Mouse (Mus musculus) embryonic facial prominence, embryonic 10.5 days (tissue): ENCODE results near the gene Rps21. TPM values are rescaled to one million over a fixed set of nuclear protein-coding genes. Genes with fewer than 3 reads are reported as not detected.

Source experiments
- DNase-seq: peaks from one replicate; pipeline ENCODE4 v3.0.0-alpha.2; 2017; ENCODE audit warnings: low spot score
- H3K27ac ChIP-seq: fragments of 300-500 bp; sonication (generic); replicated peaks from 2 replicates; pipeline ENCODE4 v1.5.1; 2016; ENCODE audit warnings: mild to moderate bottlenecking
- H3K27me3 ChIP-seq: fragments of 300-500 bp; sonication (generic); replicated peaks from 2 replicates; pipeline ENCODE4 v1.6.1; 2016; ENCODE audit warnings: low read depth, mild to moderate bottlenecking; ENCODE audit not compliant: poor library complexity, severe bottlenecking
- H3K36me3 ChIP-seq: fragments of 300-500 bp; sonication (generic); replicated peaks from 2 replicates; pipeline ENCODE4 v1.6.1; 2016; ENCODE audit warnings: mild to moderate bottlenecking, moderate library complexity
- H3K4me1 ChIP-seq: fragments of 300-500 bp; sonication (generic); 2 replicates; pipeline ENCODE4 v1.6.1; 2016
- H3K4me3 ChIP-seq: fragments of 300-500 bp; sonication (generic); 2 replicates; pipeline ENCODE4 v1.5.1; 2016; ENCODE audit warnings: mild to moderate bottlenecking, moderate library complexity
- H3K9me3 ChIP-seq: fragments of 300-500 bp; sonication (generic); 2 replicates; pipeline ENCODE4 v1.6.1; 2016; ENCODE audit warnings: mild to moderate bottlenecking
- WGBS: fragments of 180-500 bp; shearing (Covaris S2); methylation state at CpG from one replicate; pipeline ENCODE4 v1.1.7; 2016; 5-methylcytosine and 5-hydroxymethylcytosine counted together
- polyA plus RNA-seq: library from polyadenylated mRNA; unstranded; fragments of >200 nt; fragmentation: Nextera tagmentation; extraction: Ambion mirVana; gene quantifications from 2 replicates; pipeline ENCODE4 v1.2.1, GENCODE M21; 2016

Rps21 gene
- polyA plus RNA-seq, 1 experiment from 2014 or later = 569 TPM

- Histone ChIP-seq H3K27ac (0 out of 2 replicates have a peak overlapping the region, but pooled peaks have one; percentile 24), H3K4me3 (no peak overlapping the region), H3K9me3 (no peaks in the 10 kb centered on the region), H3K36me3 (no peaks in the 10 kb centered on the region), H3K4me1 (peaks cover 48% of the 10 kb centered on the region), H3K27me3 (peaks cover 10% of the 10 kb centered on the region)
- 86% methylated on average over 7 of the region's 7 CpGs for WGBS
- no peak for DNase-seq
Measured at GRCm38 (mm10) chr2:180233101-180233904, 23.9 kb upstream of the Rps21 start.

- Histone ChIP-seq H3K27me3 (no peaks in the 10 kb centered on the region), H3K36me3 (no peaks in the 10 kb centered on the region), H3K27ac (0 out of 2 replicates have a peak overlapping the region, but pooled peaks have one; percentile 70), H3K4me1 (peaks cover 39% of the 10 kb centered on the region), H3K9me3 (no peaks in the 10 kb centered on the region), H3K4me3 (no peak overlapping the region)
- DNase-seq = no peak
- 93% methylated on average over 8 of the region's 8 CpGs for WGBS
Measured at GRCm38 (mm10) chr2:180234353-180234752, 22.8 kb upstream of the Rps21 start.

- no peaks in the 10 kb centered on the region for H3K9me3 ChIP-seq
- H3K4me1 ChIP-seq = peaks cover 39% of the 10 kb centered on the region
- WGBS = 58% methylated on average over 6 of the region's 6 CpGs
- H3K36me3 ChIP-seq = no peaks in the 10 kb centered on the region
- H3K4me3 ChIP-seq = no peak overlapping the region
- H3K27me3 ChIP-seq = no peaks in the 10 kb centered on the region
- H3K27ac ChIP-seq = peak overlapping the region; percentile 70
- DNase-seq = peak; percentile 51
Measured at GRCm38 (mm10) chr2:180234980-180235379, 22.2 kb upstream of the Rps21 start.

GRCm38 (mm10) chr2:180235788-180236187, 21.4 kb upstream of the Rps21 start:
- WGBS = 88% methylated on average over 4 of the region's 4 CpGs
- Histone ChIP-seq H3K36me3 (no peaks in the 10 kb centered on the region), H3K27ac (peak overlapping the region; percentile 59), H3K9me3 (no peaks in the 10 kb centered on the region), H3K4me3 (no peak overlapping the region), H3K27me3 (no peaks in the 10 kb centered on the region), H3K4me1 (peaks cover 37% of the 10 kb centered on the region)
- no peak for DNase-seq

GRCm38 (mm10) chr2:180236500-180236899, 20.7 kb upstream of the Rps21 start:
- Histone ChIP-seq H3K36me3 (no peaks in the 10 kb centered on the region), H3K9me3 (no peaks in the 10 kb centered on the region), H3K27me3 (no peaks in the 10 kb centered on the region), H3K4me1 (peaks cover 33% of the 10 kb centered on the region), H3K4me3 (no peak overlapping the region), H3K27ac (peak overlapping the region; percentile 59)
- 51% methylated on average over 3 of the region's 3 CpGs for WGBS
- no peak for DNase-seq

- no peak overlapping the region; the same call in 1 of the 2 replicates for H3K27ac ChIP-seq
- no peak for DNase-seq
- H3K9me3 ChIP-seq = no peaks in the 10 kb centered on the region
- no peaks in the 10 kb centered on the region for H3K27me3 ChIP-seq
- WGBS = 86% methylated on average over 3 of the region's 3 CpGs
- no peak overlapping the region for H3K4me3 ChIP-seq
- peaks cover 29% of the 10 kb centered on the region for H3K4me1 ChIP-seq
- no peaks in the 10 kb centered on the region for H3K36me3 ChIP-seq
Measured at GRCm38 (mm10) chr2:180236930-180237329, 20.2 kb upstream of the Rps21 start.

- DNase-seq = no peak
- Histone ChIP-seq H3K36me3 (no peaks in the 10 kb centered on the region), H3K9me3 (no peaks in the 10 kb centered on the region), H3K4me1 (peaks cover 23% of the 10 kb centered on the region), H3K27ac (no peak overlapping the region), H3K27me3 (no peaks in the 10 kb centered on the region), H3K4me3 (no peak overlapping the region)
- 90% methylated on average over 7 of the region's 7 CpGs for WGBS
Measured at GRCm38 (mm10) chr2:180237601-180238345, 19.4 kb upstream of the Rps21 start.

GRCm38 (mm10) chr2:180238591-180238990, 18.6 kb upstream of the Rps21 start:
- H3K4me1 ChIP-seq = peaks cover 19% of the 10 kb centered on the region
- no peaks in the 10 kb centered on the region for H3K9me3 ChIP-seq
- no peak for DNase-seq
- no peaks in the 10 kb centered on the region for H3K27me3 ChIP-seq
- no peak overlapping the region for H3K27ac ChIP-seq
- no peak overlapping the region for H3K4me3 ChIP-seq
- 81% methylated on average over 5 of the region's 5 CpGs for WGBS
- no peaks in the 10 kb centered on the region for H3K36me3 ChIP-seq

GRCm38 (mm10) chr2:180243108-180243507, 14.1 kb upstream of the Rps21 start:
- H3K27ac ChIP-seq = no peak overlapping the region
- no peak overlapping the region for H3K4me3 ChIP-seq
- no peaks in the 10 kb centered on the region for H3K4me1 ChIP-seq
- DNase-seq = no peak
- H3K36me3 ChIP-seq = no peaks in the 10 kb centered on the region
- H3K27me3 ChIP-seq = no peaks in the 10 kb centered on the region
- WGBS = 87% methylated on average over 4 of the region's 4 CpGs
- no peaks in the 10 kb centered on the region for H3K9me3 ChIP-seq

- H3K27ac ChIP-seq = no peak overlapping the region
- DNase-seq = no peak
- H3K4me1 ChIP-seq = peaks cover 9% of the 10 kb centered on the region; the same call in 1 of the 2 replicates
- no peaks in the 10 kb centered on the region for H3K36me3 ChIP-seq
- 89% methylated on average over 5 of the region's 5 CpGs for WGBS
- no peaks in the 10 kb centered on the region for H3K9me3 ChIP-seq
- no peaks in the 10 kb centered on the region for H3K27me3 ChIP-seq
- no peak overlapping the region for H3K4me3 ChIP-seq
Measured at GRCm38 (mm10) chr2:180247916-180248315, 9.3 kb upstream of the Rps21 start.

GRCm38 (mm10) chr2:180248947-180249660, 8.1 kb upstream of the Rps21 start:
- Histone ChIP-seq H3K9me3 (no peaks in the 10 kb centered on the region), H3K4me1 (peaks cover 9% of the 10 kb centered on the region; the same call in 1 of the 2 replicates), H3K27me3 (no peaks in the 10 kb centered on the region), H3K36me3 (no peaks in the 10 kb centered on the region), H3K27ac (no peak overlapping the region), H3K4me3 (no peak overlapping the region)
- WGBS = 59% methylated on average over 9 of the region's 9 CpGs
- no peak for DNase-seq

- no peaks in the 10 kb centered on the region for H3K36me3 ChIP-seq
- 31% methylated on average over 11 of the region's 11 CpGs for WGBS
- peak overlapping the region; percentile 54; the same call in 1 of the 2 replicates for H3K27ac ChIP-seq
- no peaks in the 10 kb centered on the region for H3K27me3 ChIP-seq
- no peak overlapping the region for H3K4me3 ChIP-seq
- no peaks in the 10 kb centered on the region for H3K9me3 ChIP-seq
- DNase-seq = peak; percentile 82
- peaks cover 12% of the 10 kb centered on the region for H3K4me1 ChIP-seq
Measured at GRCm38 (mm10) chr2:180250930-180251611, 6.1 kb upstream of the Rps21 start.
